Mouse (Mus musculus): Measurements from ENCODE around the gene Gga3.

Gene Gga3

GRCm38 (mm10) chr11:115612410-115613137, 8.7 kb upstream of the Gga3 start, which contains the start of gene Mif4gd:
Gene Mif4gd (minus strand): TSS chr11:115612969.
- DNase-seq (ENCODE audit: low spot score), result peak; percentile 97

GRCm38 (mm10) chr11:115612059-115612409, 8.2 kb upstream of the Gga3 start:
- peak; percentile 67 for DNase-seq (ENCODE audit: low spot score)

GRCm38 (mm10) chr11:115611173-115611572, 7.3 kb upstream of the Gga3 start:
- no peak for DNase-seq (ENCODE audit: low spot score)

- no peak for DNase-seq (ENCODE audit: low spot score)
Measured at GRCm38 (mm10) chr11:115609576-115609975, 5.7 kb upstream of the Gga3 start.

GRCm38 (mm10) chr11:115608421-115609399, 4.9 kb upstream of the Gga3 start:
- DNase-seq (ENCODE audit: low spot score), result no peak

DNA sequence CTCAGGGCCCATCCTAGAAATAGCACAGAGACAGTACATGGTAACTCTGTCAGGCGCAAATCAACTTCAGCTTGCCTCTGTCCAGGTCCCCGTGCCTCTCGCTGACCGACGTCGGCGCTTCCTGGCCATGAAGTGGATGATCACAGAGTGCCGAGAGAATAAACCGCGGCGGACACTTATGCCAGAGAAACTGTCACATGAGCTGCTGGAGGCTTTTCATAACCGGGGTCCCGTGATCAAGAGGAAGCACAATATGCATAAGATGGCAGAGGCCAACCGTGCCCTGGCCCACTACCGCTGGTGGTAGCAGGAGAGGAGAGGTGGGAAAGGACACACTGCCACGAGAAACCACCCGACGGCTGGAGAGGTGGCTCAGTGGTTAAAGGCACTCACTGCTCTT, 2.9 kb upstream of the Gga3 start:
- DNase-seq (ENCODE audit: low spot score), result no peak

GRCm38 (mm10) chr11:115604304-115604696, 449 bp upstream of the Gga3 start:
- no peak for DNase-seq (ENCODE audit: low spot score)

DNA sequence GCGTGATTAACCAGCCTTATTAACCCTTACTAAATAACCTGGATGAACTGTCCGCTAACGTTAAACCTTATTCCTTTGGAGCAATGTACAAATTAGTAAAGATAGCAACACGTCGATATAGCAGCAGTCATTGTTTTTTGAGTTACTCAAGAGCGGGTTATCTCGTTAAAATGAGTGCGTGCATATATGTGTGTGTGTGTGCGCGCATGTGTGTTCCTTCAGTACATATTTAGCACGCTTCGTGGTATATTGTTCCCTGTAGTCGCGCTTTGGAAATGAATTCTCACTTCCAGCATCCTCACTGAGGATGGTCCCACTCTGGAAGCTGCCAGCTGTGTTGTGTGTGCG, 749 bp downstream of the Gga3 start:
- no peak for DNase-seq (ENCODE audit: low spot score)

- no peak for DNase-seq (ENCODE audit: low spot score)
Measured at GRCm38 (mm10) chr11:115601174-115601573, 2.7 kb downstream of the Gga3 start.

- DNase-seq (ENCODE audit: low spot score), result no peak
Measured at GRCm38 (mm10) chr11:115600743-115601142, 3.1 kb downstream of the Gga3 start.

DNA sequence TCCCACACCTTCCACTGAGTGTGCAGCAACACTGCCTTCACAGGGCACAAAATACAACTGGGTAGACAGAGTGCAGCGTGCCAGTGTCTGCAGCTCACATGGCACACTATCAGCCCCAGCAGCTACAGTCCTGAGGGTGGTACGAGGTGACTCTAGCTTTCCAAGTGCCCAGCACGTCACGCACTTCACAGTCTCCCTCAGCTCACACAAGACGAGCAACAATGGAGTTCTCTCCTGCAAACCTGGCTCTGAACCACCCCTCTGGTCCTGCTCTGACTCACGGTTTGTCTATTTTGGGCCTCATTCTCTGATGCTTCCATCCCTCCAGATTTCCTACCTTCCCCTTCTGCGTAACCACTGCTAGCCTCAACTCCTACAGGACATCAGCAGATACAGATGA, 4.1 kb downstream of the Gga3 start:
- no peak for DNase-seq (ENCODE audit: low spot score)

DNA sequence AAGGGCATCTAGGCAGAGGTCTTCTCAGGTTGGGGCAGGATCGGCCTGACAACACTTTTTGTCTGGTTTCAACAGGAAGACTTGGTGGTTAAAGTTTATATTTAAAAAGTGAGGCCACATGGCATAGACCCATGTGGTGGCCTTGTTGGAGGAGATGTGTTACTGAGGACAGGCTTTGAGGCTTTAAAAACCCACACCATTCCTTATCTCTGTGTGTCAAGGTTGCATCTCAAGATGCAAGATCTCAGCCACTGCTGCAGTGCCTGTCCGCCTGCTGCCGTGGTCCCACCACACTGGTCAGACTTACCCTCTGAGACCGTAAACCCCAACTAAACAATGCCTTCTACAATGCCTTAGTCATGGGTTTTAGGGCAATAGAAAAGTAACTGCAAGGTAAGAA, 5.5 kb downstream of the Gga3 start:
- DNase-seq (ENCODE audit: low spot score), result no peak

DNA sequence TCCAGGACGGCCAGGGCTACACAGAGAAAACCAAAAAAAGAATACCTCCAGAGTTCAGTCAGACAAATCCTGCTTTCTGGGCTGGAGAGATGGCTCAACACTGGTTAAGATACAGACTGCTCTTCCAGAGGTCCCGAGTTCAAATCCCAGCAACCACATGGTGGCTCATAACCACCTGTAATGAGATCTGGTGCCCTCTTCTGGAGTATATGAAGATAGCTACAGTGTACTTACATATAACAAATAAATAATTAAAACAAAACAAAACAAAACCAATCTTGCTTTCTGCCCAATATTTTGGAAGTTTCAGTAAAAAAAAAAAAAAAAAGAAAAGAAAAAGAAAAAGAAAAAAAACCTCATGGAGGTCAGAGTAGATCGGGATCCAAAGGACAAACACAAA, 8.6 kb downstream of the Gga3 start:
- DNase-seq (ENCODE audit: low spot score), result no peak

- no peak for DNase-seq (ENCODE audit: low spot score)
Measured at GRCm38 (mm10) chr11:115590526-115591075, 13.2 kb downstream of the Gga3 start.

- no peak for DNase-seq (ENCODE audit: low spot score)
Measured at GRCm38 (mm10) chr11:115587984-115588383, 15.9 kb downstream of the Gga3 start.

DNA sequence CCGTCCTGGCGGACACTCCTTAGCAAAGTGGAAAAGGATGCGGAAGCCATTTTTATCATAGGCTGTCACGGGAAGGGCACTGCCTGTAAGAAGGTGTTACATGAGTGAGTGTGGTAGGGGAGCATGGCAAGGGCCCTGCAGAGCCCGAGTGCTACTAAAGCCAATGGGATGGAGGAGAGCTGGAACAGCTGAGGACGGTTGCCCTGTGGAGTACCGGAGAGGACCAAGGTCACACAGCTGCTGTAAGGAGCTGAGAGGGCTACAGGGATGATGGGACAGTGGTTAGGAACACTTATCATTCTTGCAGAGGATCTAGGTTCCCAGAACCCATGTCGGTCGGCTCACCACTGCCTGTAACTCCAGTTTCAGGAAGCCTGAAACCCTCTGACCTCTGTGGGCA, 17.4 kb downstream of the Gga3 start:
- no peak for DNase-seq (ENCODE audit: low spot score)

- no peak for DNase-seq (ENCODE audit: low spot score)
Measured at GRCm38 (mm10) chr11:115585573-115586100, 18.2 kb downstream of the Gga3 start.

DNA sequence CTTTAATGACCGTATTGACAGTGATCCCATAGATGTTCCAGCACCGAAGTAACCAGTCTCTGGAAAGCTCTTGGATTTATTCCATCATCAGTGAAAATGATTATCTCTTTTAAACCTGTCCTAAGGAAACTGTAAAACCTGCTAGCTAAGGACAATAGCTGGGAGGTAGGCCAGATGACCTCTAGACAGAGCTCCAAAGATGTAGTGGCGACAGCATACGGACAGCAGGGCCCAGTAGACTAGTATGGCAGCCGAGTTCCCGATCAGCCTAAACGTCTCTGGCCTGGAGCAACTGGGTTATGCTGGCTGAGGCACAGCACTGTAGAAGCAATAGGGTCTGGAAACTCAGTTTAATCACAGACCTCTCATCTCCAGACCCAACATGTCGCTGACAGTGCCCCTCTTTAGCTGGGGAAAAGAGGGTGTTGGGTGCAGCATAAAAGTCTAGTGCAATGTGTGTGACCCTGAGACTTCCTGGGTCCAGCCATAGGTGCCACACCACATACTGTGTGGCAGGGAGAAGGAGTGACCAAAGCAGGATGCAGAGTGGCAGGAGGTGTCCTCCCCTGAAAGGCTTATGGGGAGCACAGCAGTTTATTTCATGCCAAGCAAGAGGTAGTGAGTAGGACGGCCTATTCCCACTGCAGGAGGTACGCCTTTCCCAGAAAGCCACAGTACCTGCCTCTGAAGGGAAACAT, 19.3 kb downstream of the Gga3 start:
- DNase-seq (ENCODE audit: low spot score), result no peak

DNA sequence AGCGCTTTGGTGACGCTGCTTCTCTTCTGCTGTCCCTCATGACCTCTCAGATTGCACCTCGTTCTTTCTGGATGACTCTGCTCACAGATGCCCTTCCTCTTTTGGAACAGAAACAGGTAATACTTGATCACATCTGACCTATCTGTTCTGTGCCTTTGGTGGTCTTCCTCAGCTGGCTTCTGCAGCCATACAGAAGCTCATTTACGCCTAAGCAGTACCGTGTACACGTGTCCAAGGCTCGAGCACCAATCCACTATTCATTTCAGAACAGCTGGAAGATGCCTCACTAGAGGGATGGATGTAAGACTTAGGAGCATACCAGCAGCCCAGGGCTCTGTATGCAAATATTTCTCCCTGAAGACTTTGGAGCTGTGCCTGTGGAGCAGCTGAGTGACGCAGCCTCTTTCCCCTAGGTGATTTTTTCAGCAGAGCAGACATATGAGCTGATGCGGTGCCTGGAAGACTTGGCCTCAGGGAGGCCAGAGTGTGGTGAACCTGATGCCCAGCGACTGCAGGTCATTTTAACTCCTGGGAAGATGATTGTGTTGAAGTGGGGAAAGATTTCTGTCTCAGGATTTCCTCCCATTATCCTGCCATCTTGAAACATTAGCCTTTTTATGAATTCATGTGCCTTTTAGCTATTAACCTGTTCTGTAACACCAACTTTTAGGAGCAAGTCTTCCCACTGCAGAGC, 20.8 kb downstream of the Gga3 start:
- no peak for DNase-seq (ENCODE audit: low spot score)

DNA sequence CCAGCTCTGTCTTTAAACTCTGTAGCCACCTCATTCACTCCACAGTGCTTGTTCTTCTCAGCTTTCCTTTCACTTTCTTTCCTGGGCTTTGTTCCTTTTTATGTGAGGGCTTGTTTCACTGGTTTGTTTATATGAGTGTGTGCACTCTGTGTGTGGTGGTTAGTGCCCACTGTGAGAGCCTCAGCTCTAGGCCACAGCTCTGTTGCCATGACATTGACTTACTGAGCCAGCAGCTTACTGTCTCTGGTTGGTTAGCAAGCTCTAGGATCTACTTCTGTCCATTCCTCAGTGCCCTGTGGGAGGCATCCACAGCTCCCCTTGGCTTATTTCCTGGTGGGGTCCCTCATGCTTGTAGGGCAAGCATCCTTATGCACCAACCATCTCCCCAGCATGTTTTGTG, 24.8 kb downstream of the Gga3 start:
- DNase-seq (ENCODE audit: low spot score), result no peak

- DNase-seq (ENCODE audit: low spot score), result no peak
Measured at GRCm38 (mm10) chr11:115564961-115565360, 38.9 kb downstream of the Gga3 start.
